Mouse (Mus musculus) macrophage (primary cell): ENCODE measurements around the gene Rfc5. TPM values are rescaled to one million over a fixed set of nuclear protein-coding genes. Genes with fewer than 3 reads are reported as not detected.

Experiments
- H3K27ac ChIP-seq: fragments of 350-480 bp; formaldehyde crosslinking; 2 replicates; pipeline ENCODE4 v1.9.0; 2021
- H3K36me3 ChIP-seq: fragments of 350-480 bp; formaldehyde crosslinking; 2 replicates; pipeline ENCODE4 v1.9.0; 2021; ENCODE audit errors: inconsistent target
- H3K4me3 ChIP-seq: fragments of 350-480 bp; formaldehyde crosslinking; 2 replicates; pipeline ENCODE4 v1.9.0; 2021; ENCODE audit errors: inconsistent target
- H3K79me2 ChIP-seq: fragments of 350-480 bp; formaldehyde crosslinking; 2 replicates; pipeline ENCODE4 v1.9.0; 2021; ENCODE audit errors: inconsistent target
- WGBS: methylation state at CpG from one replicate; pipeline ENCODE4 v1.1.7; 2026; ENCODE audit warnings: inconsistent platforms; ENCODE audit not compliant: missing documents; 5-methylcytosine and 5-hydroxymethylcytosine counted together
- polyA plus RNA-seq: library from polyadenylated mRNA; stranded (reverse); fragments of 250-400 nt; gene quantifications from 3 replicates; pipeline ENCODE4 v1.2.4, GENCODE M21; 2018; ENCODE audit warnings: inconsistent platforms

Rfc5 gene
- polyA plus RNA-seq, 1 experiment from 2014 or later = 13.0 TPM

DNA sequence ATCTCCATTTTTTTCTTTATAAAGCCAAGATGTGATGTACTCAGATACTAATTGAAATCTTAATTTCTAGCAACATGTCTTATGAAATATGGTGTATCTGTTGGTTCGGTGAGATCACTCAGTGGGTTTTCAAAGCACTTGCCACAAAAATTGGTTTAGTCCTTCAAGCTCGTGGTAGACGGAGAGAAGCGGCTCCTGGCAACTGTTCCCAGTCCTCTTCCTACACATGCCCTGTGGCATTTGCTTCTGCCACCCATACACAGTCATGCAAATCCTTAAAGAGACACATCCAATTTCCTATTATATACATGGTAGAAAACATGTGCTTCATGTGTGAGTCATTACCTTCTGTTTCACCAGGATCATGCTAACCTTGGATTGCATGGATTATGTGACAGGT, 27.3 kb downstream of the Rfc5 start:
- Histone ChIP-seq H3K27ac (peak overlapping the region; percentile 71), H3K36me3 (peaks cover 31% of the 10 kb centered on the region), H3K4me3 (no peak overlapping the region), H3K79me2 (peaks cover 91% of the 10 kb centered on the region)
- WGBS = 91% methylated on average over 4 of the region's 4 CpGs

- H3K27ac ChIP-seq = peak overlapping the region; percentile 71
- H3K4me3 ChIP-seq = no peak overlapping the region
- H3K79me2 ChIP-seq = peaks cover 84% of the 10 kb centered on the region
- peaks cover 24% of the 10 kb centered on the region for H3K36me3 ChIP-seq
- 64% methylated on average over 10 of the region's 13 CpGs for WGBS
Measured at GRCm38 (mm10) chr5:117360631-117361541, 28.0 kb downstream of the Rfc5 start.

DNA sequence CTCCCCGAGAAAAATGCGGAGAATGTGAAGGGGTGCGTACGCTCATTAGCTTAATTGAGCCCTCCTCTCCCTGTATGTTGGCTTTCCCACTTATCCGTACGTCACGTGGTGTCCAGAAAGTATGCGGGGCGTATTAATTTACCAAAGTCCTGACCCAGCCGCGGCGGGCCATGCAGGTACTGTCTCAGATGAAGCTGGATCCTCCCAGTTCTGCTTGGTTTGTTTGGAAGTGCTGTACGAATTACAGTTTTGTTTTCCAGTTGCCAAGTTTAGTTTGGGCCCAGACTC, 28.7 kb downstream of the Rfc5 start:
- Histone ChIP-seq H3K36me3 (peaks cover 16% of the 10 kb centered on the region), H3K27ac (peak overlapping the region; percentile 71), H3K4me3 (no peak overlapping the region), H3K79me2 (peaks cover 77% of the 10 kb centered on the region)
- WGBS = 92% methylated on average over 13 of the region's 13 CpGs

DNA sequence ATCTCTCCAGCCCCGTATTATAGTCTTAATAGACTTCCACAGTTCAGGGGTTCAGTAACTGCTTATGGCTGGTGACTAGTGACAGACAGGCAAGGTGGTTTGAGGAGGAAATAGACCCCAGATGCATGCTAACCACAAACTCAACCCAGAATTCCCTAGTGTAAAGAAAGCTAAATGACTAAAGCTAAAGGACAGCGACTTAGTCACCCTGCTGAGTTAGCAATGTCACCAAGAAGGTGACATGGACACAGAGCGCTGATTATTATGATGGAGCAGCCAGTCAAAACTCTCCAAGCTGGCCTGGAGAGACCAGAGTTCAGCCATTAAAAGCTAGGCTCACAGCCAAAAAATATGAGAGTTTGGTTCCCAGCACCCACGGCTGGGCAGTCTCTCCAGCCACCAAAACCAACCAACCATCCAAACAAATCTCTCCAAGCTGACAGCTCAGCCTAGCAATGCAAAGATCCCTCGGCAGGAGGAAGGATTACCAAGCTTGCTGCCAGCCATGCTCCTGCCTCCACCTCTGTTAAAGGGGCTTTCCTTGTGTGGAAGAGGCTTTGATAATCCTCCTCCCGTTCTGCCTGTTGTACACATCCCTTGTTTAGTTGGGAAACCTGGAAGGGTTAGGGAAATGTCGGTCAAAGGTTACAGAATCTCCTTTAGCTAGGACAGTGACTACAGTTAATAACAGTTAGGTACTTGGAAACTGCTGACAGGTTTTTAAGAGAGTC, 29.2 kb downstream of the Rfc5 start:
- Histone ChIP-seq H3K36me3 (peaks cover 11% of the 10 kb centered on the region), H3K27ac (peak overlapping the region; percentile 71), H3K79me2 (peaks cover 72% of the 10 kb centered on the region), H3K4me3 (no peak overlapping the region)
- WGBS = 26% methylated on average over 7 of the region's 7 CpGs

DNA sequence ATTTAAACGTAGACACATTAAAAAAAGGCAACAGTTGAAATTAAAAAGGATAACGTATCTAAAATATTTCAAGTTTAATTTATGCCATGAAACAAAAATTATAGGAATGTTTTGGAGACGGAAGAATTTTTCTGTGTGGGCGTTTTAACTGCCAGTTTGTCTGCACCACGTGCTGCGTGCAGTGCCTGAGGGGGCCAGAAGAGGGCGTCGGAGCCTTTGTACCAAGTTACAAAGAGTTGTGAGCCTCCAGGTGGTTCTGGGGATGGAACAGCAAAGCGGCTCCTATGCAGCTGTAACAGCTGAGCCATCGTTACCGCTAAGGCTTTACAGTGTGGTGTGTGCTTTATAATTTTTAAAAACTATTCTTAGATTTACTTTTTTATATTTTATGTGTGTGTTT, 30.1 kb downstream of the Rfc5 start:
- 0 out of 2 replicates have a peak, but pooled peaks cover 3% of the 10 kb centered on the region for H3K36me3 ChIP-seq
- H3K4me3 ChIP-seq = peak overlapping the region; percentile 98; the same call in 1 of the 2 replicates
- WGBS = 83% methylated on average over 11 of the region's 11 CpGs
- peak overlapping the region; percentile 85 for H3K27ac ChIP-seq
- peaks cover 62% of the 10 kb centered on the region for H3K79me2 ChIP-seq

GRCm38 (mm10) chr5:117358248-117358630, 30.6 kb downstream of the Rfc5 start:
- Histone ChIP-seq H3K27ac (peak overlapping the region; percentile 85), H3K4me3 (peak overlapping the region; percentile 98), H3K36me3 (no peaks in the 10 kb centered on the region), H3K79me2 (peaks cover 58% of the 10 kb centered on the region)
- 44% methylated on average over 6 of the region's 6 CpGs for WGBS

GRCm38 (mm10) chr5:117357478-117358247, 31.2 kb downstream of the Rfc5 start:
- H3K36me3 ChIP-seq = no peaks in the 10 kb centered on the region
- peaks cover 52% of the 10 kb centered on the region for H3K79me2 ChIP-seq
- 1% methylated on average over 43 of the region's 49 CpGs for WGBS
- peak overlapping the region; percentile 85 for H3K27ac ChIP-seq
- H3K4me3 ChIP-seq = peak overlapping the region; percentile 98

DNA sequence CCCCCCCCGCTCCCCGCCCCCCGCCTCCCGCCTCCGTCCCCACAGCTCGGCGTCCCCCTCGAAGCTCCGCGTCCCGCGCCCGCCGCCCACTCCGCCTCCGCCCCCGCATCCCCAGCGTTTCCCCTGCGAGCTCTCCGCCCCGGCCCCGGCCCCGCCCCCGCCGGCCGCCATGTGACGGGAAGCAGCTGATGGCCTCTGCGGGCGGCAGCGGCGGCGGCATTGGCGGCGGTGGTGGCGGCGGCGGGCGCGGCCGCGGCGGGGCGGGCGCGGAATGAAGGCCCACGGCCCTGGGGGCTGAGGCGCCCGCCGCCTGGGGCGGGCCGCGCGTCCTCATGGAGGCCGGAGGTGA, 31.7 kb downstream of the Rfc5 start, which contains the start of gene Wsb2:
TSS of gene Wsb2 (plus strand) at position 176 of the 349 bp plus-strand sequence.
- Histone ChIP-seq H3K36me3 (no peaks in the 10 kb centered on the region), H3K79me2 (peaks cover 46% of the 10 kb centered on the region), H3K4me3 (peak within 1 kb of the TSS; percentile 98), H3K27ac (peak within 1 kb of the TSS; percentile 85)
- WGBS = under 1% methylated on average over 40 of the region's 54 CpGs

GRCm38 (mm10) chr5:117356365-117357128, 32.3 kb downstream of the Rfc5 start:
- H3K36me3 ChIP-seq = no peaks in the 10 kb centered on the region
- H3K27ac ChIP-seq = peak overlapping the region; percentile 28; the same call in 1 of the 2 replicates
- WGBS = 3% methylated on average over 17 of the region's 24 CpGs
- H3K79me2 ChIP-seq = peaks cover 41% of the 10 kb centered on the region
- H3K4me3 ChIP-seq = peak overlapping the region; percentile 29

GRCm38 (mm10) chr5:117355648-117356303, 33.1 kb downstream of the Rfc5 start:
- 48% methylated on average over 14 of the region's 14 CpGs for WGBS
- Histone ChIP-seq H3K36me3 (no peaks in the 10 kb centered on the region), H3K79me2 (peaks cover 33% of the 10 kb centered on the region), H3K4me3 (no peak overlapping the region), H3K27ac (no peak overlapping the region)

DNA sequence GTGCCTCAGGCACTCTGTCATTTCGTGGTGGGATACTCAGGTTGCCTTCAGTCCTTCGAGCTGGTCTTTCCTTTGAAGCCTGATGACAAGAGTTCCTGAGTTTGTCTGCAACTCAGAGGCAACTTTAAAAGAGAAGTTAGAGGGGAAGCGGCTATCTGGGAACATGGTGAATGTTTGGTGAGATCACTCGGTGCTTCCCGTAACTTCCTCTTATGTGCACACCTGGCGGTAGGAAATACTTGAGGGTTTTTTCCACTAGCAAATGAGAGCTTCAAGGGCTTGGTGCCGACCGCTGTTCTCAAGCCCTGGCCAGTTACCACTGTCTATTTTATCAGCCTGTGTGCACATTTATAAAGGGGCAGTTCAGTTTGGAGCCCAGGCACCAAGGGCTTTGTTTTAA, 34.7 kb downstream of the Rfc5 start:
- H3K36me3 ChIP-seq = no peaks in the 10 kb centered on the region
- 5% methylated on average over 8 of the region's 8 CpGs for WGBS
- H3K27ac ChIP-seq = no peak overlapping the region
- peaks cover 16% of the 10 kb centered on the region for H3K79me2 ChIP-seq
- no peak overlapping the region for H3K4me3 ChIP-seq

DNA sequence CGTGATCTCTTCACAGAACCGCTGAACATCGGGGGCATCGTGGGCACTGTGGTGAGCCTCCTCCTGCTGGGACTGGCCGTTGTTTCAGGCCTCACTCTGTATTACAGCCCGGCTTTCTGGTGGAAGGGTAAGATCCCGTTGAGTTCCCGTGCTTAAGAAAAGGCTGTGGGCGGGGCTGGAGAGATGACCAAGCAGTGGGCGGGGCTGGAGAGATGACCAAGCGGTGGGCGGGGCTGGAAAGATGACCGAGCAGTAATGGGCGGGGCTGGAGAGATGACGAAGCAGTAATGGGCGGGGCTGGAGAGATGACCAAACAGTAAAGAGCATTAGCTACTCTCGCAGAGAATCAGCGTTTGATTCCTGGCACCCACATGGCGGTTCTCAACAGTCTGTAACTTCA, 40.6 kb downstream of the Rfc5 start:
- 91% methylated on average over 19 of the region's 19 CpGs for WGBS
- H3K79me2 ChIP-seq = no peaks in the 10 kb centered on the region

GRCm38 (mm10) chr5:117347838-117348237, 41.0 kb downstream of the Rfc5 start:
- H3K4me3 ChIP-seq = no peak overlapping the region
- H3K79me2 ChIP-seq = no peaks in the 10 kb centered on the region
- no peak overlapping the region for H3K27ac ChIP-seq
- 93% methylated on average over 2 of the region's 2 CpGs for WGBS
- no peaks in the 10 kb centered on the region for H3K36me3 ChIP-seq

More for the DNA sequence above, 40.6 kb downstream of the Rfc5 start:
- Histone ChIP-seq H3K4me3 (no peak overlapping the region), H3K36me3 (no peaks in the 10 kb centered on the region), H3K27ac (no peak overlapping the region)
